Mouse (Mus musculus): ENCODE results near the gene Hils1. TPM values are rescaled to one million over a fixed set of nuclear protein-coding genes. Genes with fewer than 3 reads are reported as not detected.
"Not testable (repeated sequence)": the region's sequence is repeated elsewhere in the genome, so short reads cannot be mapped to it uniquely, and the experiment has no call there.

Hils1 gene
- total RNA-seq, 2 experiments from 2014 or later: not detected

DNA sequence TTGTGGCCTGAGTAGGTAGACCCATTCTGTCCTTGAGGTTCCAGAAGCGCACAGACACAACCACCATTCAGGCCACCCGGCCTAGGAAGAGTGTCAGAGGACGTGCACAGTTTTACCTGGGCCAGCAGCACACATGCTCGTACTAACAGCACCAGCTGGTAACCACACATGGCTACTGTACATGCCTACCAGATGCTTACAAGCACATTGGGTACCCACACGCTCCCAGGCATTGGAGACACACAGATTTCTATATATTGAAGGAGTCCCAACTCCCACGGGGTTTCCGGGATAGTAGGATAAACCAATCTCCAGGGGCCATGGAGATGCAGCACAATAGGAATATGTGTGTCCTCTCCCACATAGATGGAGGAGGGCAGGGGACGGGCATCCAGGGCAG, 35.3 kb downstream of the Hils1 start:
- peak in 1 of 2 experiments; percentile 19 for DNase-seq (ENCODE audit: low spot score in 2 of 2)

DNA sequence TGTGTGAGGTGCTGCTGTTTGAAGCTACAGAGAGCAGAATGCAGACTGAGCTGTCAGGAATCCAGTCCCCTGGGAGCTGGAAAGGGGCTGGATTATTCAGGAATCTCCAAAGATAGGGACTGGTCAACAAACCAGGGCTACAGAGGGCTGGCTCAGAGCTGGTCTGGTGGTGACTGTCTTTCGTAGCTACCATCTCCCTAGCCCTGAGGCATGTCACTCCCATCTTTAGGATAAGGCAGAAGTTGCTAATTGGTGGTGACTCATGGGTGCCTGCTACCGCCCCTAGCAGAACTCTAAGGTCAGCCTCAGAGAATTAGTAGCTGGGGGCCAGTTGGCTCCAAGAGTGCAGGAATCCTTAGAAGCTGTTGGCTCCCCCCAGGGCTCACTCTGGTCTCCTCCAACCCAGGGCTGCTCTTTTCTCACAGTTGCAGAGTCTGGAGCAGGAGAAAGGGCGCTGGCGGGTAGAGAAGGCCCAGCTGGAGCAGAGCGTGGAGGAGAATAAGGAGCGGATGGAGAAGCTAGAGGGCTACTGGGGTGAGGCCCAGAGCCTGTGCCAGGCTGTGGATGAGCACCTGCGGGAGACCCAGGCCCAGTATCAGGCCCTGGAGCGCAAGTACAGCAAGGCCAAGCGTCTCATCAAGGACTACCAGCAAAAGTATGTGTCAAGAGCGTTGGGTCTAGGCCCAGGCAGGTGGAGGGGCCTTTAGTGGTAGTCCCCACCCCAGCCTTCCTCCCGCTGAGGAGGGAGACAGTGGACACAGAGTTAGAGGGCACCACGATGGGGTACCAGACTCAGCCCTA, 36.9 kb downstream of the Hils1 start:
- peak in 1 of 2 experiments; percentile 21 for DNase-seq (ENCODE audit: low spot score in 2 of 2)

DNA sequence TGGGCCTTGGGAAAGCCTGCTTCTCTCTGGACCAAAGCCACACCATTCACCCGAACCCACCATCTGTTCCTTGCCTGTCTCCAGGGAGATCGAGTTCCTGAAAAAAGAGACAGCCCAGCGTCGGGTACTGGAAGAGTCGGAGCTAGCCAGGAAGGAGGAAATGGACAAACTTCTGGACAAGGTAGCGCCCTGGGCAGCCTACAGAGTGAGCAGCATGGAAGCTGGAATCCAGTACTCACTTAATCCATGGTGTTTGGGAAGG, 37.5 kb downstream of the Hils1 start:
- no peak for DNase-seq (ENCODE audit: low spot score in 2 of 2)

DNA sequence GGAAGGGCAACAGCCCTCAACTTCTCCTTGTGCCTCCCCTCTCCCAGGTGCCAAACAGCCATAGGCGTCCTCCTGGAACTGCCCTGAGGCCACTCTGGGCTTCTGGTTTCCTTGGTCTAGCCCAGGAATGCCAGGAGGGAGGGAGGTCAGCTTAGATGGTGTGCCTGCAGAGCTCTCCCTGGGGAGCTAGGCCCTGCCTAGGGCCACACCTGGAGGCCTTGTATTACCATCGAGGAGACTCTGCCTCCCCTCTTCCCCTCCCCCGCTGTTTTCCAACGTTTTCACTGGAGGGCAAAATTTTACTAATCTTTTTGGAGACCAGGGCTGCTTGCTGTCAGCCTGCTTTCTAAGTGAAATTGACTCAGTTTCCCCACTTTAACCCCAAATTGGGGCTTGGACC, 38.6 kb downstream of the Hils1 start:
- peak in 1 of 2 experiments; percentile 29 for DNase-seq (ENCODE audit: low spot score in 2 of 2)

DNA sequence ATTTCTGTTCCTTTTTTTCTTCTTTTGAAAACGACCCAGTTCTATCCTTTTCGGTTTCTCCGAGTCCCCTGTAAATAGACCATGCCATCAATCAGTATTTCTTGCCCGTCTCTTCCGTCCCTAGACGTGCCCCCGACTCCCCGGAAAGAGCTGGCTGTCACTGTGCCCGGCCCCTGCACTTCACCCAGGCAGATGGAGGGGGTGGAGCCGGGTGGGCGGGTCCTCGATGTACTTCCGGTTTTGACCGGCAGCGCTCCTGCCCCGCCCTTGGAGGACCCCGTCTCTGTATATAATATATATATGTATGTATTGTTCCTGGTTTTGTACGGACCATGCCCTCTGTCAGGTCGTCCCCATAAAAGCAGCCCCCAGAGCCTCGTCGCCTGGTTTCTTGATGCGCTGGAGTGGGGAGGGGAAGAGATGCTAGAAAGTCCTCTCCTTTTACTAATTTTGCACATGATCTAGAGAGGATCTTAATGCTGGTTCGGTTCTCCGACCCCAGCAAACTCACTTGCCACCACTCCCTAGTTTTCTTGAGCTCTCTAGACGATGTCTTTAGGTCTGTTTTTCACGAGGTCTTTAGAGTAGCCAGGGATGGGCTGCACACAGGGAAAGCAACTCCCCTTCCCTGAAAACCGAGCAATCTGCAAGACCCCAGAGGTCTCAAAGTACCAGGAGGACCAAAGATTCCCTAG, 39.3 kb downstream of the Hils1 start:
- DNase-seq (ENCODE audit: low spot score in 2 of 2): peak; percentile 73 to 80

DNA sequence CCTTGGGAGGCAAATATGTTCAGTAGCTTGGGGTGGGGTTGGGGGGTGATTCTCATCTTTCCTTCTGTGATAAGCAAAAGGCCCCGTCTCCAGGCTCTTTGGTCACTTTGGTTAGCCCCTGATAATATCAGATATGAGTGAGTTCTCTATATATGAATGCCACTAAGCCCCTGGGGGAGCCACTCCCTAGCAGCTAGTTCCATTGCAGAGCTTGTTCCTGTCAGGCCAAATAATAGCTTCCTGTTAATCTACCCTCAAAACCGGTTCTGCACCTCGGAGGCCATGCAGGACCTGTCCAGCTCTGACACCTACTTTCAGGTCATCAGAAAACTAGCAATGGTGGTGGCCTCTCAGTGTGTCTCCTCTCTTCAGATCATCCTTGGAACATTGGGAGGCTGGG, 40.0 kb downstream of the Hils1 start:
- no peak for DNase-seq (ENCODE audit: low spot score in 2 of 2)

DNA sequence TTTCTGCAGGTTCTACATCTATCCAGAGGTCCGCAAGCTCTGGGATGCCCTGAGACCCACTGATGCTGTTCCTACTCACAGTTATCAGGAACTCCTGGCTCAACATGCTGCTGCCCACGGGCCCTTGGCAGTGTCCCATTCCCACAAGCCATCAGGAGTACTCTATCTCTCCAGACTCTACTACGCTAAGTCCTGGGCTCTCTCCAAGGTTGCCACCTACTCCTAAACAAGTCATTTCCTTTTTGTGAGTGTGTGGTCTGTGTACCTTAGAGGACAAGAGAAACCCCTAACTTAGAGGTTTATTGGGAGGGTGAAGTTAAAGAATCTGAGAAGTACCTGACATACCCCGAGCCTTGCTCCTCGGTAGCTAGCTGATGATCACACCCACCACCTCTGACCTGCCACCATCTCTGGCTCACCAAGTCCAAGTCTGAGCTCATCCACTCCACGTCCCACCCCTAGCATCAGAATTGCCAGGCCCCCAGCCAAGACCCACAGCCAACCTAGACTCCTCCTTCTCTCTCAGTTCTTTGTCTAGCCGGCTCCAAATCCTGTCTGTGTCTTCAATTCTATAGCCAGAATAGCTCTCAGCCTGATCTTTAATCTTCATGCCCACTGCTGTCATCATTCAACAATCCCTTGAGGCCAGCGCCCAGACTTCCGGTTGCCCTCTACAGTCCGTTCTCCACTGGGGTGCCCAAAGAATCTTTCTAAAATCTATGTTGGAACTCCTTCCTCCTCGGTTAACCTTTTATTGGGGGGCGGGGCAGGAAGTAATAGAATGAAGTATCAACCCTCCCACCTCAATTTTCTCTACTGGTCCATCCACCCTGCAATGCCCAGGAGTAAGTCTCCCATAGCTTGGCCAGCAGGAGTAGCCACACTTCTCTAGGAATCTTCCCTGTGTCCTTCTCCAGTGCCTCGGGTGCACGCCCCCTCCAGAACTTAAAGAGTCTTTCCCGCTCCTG, 41.6 kb downstream of the Hils1 start:
- no peak for DNase-seq (ENCODE audit: low spot score in 2 of 2)

DNA sequence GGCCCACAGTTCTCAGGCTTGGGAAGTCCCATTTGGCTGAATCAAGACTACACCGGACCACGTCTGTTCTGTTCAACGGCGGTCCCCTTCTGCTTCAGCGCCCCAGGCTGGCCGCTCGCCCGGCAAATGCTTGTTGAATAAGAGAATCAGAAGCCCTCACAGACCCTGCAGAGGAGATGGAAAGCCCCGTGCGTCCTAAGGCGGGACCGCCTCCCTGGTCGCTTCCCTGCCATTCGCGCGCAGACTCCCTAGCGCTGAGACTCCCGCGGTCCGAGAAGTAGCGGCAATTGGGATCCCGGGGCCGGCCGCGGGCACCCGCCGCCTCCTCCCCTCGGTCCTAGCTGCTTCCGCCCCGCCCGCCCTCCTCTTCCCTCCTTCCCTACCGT, 42.2 kb downstream of the Hils1 start, which contains the start of gene Samd14:
Gene Samd14, plus strand, starts transcription at position 251 of the 386 bp plus-strand sequence.
- DNase-seq (ENCODE audit: low spot score in 2 of 2): no peak

DNA sequence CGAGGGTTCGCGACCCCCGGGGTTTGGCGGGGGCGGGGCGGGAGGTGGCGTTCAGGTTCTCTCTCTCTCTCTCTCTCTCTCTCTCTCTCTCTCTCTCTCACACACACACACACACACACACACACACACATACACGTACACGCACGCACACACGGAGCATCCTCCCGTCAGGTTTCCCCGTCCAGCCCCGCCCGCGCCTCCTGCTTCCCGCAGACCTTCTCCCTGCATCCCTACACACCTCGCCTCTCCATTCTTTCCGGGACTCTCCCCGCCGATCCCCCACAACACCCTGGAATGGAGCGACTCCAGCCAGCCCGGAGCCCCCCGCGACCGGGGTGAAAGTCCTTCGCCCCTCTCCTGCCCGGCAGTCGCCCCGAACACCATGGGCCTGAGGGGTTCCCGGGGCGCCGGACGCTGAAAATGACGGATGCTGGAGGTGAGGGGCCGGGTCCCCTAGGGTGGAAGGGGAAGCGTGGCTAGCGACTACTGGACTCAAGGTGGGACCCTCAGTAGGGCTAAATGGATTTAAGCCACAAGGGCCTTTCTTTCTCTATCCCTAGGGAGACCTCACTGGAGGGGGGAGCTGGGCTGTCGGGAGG, 42.8 kb downstream of the Hils1 start:
- DNase-seq (ENCODE audit: low spot score in 2 of 2): no peak

DNA sequence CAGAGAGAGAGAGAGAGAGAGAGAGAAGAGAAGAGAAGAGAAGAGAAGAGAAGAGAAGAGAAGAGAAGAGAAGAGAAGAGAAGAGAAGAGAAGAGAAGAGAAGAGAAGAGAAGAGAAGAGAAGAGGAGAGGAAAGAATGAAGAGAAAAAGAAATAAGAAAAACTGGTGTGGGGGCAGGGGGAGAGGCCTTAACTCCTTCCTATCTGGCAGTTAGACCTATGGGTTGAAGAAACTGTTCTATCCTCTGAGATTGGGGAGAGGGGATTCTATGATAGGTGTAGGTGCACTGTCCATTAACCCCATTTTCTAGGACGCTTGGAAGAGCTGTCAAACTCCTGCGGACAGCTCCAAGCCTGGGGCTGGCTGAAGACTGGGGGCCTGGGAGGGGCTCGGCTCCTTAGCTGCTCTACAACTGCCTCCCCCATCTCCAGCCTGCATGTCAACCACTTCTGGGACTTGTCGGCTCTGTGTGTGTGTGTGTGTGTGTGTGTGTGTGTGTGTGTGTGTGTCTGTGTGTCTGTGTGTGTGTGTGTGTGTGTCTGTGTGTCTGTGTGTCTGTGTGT, 43.5 kb downstream of the Hils1 start:
- not testable (repeated sequence) for DNase-seq (ENCODE audit: low spot score in 2 of 2)

DNA sequence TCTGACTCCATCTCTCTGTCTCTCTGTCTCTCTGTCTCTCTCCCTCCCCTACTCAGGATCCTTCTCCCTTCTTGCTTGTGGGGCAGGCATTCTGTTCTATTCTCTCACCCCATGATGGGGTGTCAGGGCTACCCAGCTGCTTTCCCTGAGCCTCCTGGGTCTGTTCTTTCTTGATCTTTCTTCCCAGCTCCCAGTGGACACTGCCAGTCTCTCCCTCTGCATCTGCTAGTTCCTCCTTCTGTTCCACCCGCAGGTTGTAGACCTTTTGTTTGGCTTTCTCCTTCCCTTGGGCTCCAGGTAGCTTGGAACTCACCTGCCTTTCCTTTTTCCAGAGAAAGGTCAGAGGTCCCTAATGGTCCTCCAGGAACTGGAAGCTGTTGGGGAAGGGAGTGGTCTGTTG, 44.0 kb downstream of the Hils1 start:
- DNase-seq (ENCODE audit: low spot score in 2 of 2): no peak

DNA sequence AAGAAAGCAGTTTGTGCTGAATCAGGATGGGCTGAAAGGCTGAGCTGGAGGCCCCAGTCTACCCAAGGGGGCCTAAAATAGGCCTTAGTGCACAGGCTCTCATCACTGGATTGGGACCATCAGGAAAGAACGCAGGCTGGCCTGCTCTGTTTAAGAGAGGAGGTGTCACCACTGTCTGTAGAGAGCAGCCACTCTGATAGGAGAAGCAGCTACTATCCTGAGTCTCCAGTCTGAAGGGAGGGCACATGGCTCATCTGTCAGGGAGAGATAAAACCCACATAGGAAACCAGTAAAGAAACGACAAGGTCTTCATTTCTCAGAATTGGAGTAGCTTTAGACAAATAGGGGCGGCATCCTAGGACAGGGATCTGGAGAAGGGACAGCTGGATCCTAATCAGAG, 44.7 kb downstream of the Hils1 start:
- no peak for DNase-seq (ENCODE audit: low spot score in 2 of 2)

DNA sequence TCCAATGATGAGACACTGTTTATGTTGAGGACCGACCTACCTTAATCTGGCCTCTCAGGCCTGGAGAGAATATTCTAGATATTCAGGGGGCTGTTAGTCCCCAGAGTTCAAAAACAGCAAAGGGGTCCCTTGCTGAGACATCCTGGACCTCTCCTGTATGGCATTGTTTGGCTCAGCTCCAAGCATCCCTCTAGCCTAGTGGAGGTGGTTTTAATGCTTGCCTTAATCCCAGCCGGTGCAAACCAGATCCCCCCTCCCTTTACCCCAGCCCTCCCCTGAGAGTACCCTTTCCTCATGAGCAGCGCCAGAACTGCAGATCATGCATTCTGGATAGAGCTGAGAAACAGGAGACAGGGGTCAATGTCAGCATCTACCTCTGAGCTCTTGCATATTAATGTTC, 45.1 kb downstream of the Hils1 start:
- no peak for DNase-seq (ENCODE audit: low spot score in 2 of 2)

DNA sequence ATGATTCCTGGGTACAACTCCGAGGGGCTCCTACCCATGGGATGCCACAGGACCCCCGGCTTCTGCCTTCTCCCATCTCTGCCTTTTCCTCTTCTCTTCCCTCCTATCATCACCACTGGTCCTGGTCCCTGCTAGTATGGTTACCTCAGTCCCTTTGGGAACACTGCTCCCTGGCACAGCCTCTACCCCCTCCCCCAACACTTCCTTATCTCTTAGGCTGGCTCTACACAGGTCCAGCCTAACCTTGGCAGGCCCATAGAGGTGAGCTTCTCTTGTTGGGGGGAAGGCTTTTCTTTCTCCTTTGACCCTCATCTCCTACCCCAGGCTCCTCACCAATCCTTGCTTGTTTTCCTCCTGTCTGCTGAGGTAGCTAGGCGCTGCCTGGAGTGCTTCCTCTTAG, 48.1 kb downstream of the Hils1 start:
- DNase-seq (ENCODE audit: low spot score in 2 of 2): no peak

Other genes starting within 250 kb of the Hils1 start
- gene Cdc34b, start 225.8 kb upstream of the Hils1 start, total RNA-seq (2021): under 1 TPM; 0.33 to 0.42 TPM
- gene Tmem92, start 184.9 kb upstream of the Hils1 start, total RNA-seq (2021): not detected
- 10 to 100 TPM; 20.4 to 40.2 TPM for gene Col1a1, start 31.4 kb upstream of the Hils1 start, total RNA-seq (2021)
- under 1 TPM in 1 of 2 experiments, not detected in 1; 0.80 TPM for gene Sgca, start 8.7 kb downstream of the Hils1 start, total RNA-seq (2021)
- 100 to 1,000 TPM; 107 to 115 TPM for gene Ppp1r9b, start 23.4 kb downstream of the Hils1 start, total RNA-seq (2021)
- gene Samd14, start 42.3 kb downstream of the Hils1 start, total RNA-seq (2021): 1 to 10 TPM; 3.7 TPM
- gene Pdk2, start 73.8 kb downstream of the Hils1 start, total RNA-seq (2021): 100 to 1,000 TPM in 1 of 2 experiments, 10 to 100 TPM in 1; 84.1 to 111 TPM
- 10 to 100 TPM; 33.9 to 44.6 TPM for gene Itga3, start 109.2 kb downstream of the Hils1 start, total RNA-seq (2021)
- gene Dlx3, start 152.5 kb downstream of the Hils1 start, total RNA-seq (2021): not detected
- gene Dlx4, start 178.7 kb downstream of the Hils1 start, total RNA-seq (2021): not detected

All from adrenal gland, adult 18-20 months (tissue).